Mouse (Mus musculus): ENCODE measurements at regions not wholly inside any gene's neighbourhood (a gene's known extent, or its start where the extent isn't known, plus 50 kb on each side); places are given as distances from the start of the nearest gene placed in this dataset.

DNA sequence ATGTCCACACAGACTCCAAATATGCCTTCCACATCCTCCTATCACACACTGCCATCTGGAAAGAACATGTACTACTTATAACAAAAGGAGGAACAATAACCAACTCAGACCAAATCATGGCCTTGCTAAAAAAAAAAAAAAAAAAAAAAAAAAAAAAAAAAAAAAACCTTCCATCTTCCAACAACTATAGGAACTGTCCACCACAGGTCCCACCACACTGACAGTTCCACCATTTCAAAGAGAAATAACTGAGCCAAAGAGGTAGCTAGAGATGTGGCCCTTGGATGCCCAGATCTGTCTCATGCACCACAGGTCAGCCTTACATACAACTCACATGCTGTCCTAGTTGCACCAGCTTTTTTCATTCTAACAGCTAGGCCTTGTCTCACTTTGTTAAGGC lies 97.1 kb downstream of the Tmem17 start:
- TF ChIP-seq CTCF (IDR thresholded peaks at IDR 0.05; ENCODE audit: low read depth) (no peak), EP300 (IDR thresholded peaks at IDR 0.05; ENCODE audit: low read depth) (no peak)
